Mouse (Mus musculus): ENCODE data around the gene Myh10. TPM values are rescaled to one million over a fixed set of nuclear protein-coding genes. Genes with fewer than 3 reads are reported as not detected.
"Not testable (repeated sequence)": the region's sequence is repeated elsewhere in the genome, so short reads cannot be mapped to it uniquely, and the experiment has no call there.

The Myh10 gene
- polyA plus RNA-seq, 3 experiments from 2014 or later, result 1.4 to 6.1 (median 2.7) TPM

DNA sequence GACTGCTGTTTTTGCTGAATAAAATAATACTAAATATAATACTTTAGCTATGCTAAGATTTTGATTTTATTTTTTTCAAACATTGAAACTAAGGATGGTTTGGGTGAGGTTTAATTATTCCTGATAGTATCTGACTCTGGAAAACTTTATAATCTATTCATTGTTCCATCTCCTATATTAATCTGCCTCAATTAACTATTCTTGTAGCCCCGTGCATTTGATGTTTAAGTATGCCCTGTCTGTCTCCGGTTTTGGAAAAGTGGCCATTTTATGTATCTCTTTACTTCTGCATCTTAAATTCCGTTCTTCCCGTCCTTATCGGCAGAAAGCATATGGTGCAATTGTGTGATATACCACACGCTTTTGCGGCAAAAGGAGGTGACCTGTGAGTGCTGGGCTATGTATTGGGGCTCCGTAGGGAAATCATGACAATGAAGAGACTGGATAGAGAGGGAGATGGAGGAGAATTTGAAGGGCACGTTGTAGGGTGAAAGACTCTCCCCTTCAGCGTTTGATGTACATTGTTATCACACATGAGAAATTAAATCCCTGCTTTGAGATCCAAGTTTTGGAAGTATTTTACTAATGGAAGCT lies 2.2 kb downstream of the Myh10 start:
- no peak for ATAC-seq

DNA sequence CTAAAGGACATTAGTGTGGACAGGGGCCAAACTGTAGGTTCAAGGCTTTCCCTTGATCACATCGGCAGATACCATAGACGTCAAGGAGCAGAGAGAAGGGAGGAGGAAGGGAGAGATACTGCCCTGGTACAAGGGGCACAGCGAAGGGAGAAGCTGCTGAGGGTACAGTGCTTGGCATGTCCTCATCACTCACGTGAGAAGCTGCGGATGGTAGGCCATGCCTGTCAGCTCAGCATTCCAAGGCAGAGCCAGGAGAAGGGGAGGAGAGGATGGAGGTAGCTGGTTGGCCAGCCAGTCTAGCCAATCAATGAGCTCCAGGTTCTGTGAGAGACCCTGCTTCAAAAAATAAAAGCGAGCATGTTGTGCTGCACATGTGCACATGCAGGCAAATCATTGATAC lies 11.0 kb downstream of the Myh10 start:
- no peak for ATAC-seq

DNA sequence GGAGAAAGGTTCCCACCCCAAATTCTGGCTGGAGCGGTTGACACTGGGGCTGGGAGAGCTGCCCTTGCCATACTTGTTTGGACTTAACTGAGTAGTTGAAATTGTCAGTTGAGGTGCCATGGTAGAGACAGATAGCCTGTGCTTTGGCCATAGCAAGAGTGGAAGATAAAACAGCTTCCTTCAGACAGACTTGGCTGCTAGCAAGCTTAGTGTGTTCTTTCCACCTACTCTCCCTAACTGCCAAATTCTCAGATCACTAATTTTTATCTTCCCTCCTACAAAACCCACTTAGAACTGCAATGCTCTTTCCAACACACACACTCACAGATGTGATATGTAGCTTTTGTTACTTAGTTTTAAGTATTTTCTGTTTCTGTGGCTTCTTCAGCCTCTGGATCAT lies 12.0 kb downstream of the Myh10 start:
- no peak for ATAC-seq

DNA sequence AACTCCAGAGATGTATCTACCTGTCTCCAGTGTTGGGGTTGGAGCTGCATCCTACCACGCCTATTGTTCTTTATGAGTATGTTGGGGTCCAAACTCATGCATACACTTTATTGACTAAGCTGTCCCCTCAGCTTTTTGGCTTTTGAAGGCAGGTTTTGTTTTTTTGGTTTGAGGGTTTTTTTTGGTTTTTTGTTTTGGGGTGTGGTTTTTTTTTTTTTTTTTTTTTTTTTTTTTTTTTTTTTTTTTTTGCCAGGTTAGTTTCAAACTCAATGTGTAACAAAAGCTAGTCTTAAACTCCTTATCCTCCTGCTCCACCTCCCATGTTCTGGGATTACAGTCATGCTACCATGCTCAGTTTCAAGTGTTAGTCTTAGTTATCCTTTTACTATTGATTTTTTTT lies 12.9 kb downstream of the Myh10 start:
- ATAC-seq, result no peak

DNA sequence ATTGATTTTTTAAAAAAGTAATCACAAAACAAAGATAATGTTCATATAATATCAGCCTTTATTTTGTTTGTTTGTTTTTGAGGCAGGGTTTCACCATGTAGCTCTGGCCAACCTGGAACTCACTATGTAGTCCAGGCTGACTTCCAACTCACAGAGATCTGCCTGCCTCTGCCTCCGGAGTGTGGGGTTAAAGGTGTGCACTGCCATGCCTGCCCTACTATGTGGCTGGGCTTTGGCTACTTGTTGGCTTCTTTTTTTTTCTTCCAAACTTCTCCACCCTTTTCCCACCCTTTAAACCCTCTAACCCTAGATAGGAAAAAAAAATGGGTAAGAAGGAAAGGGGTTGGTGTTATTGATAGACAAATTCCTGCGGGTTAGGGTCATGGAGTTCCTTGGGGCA lies 13.5 kb downstream of the Myh10 start:
- ATAC-seq, result no peak

DNA sequence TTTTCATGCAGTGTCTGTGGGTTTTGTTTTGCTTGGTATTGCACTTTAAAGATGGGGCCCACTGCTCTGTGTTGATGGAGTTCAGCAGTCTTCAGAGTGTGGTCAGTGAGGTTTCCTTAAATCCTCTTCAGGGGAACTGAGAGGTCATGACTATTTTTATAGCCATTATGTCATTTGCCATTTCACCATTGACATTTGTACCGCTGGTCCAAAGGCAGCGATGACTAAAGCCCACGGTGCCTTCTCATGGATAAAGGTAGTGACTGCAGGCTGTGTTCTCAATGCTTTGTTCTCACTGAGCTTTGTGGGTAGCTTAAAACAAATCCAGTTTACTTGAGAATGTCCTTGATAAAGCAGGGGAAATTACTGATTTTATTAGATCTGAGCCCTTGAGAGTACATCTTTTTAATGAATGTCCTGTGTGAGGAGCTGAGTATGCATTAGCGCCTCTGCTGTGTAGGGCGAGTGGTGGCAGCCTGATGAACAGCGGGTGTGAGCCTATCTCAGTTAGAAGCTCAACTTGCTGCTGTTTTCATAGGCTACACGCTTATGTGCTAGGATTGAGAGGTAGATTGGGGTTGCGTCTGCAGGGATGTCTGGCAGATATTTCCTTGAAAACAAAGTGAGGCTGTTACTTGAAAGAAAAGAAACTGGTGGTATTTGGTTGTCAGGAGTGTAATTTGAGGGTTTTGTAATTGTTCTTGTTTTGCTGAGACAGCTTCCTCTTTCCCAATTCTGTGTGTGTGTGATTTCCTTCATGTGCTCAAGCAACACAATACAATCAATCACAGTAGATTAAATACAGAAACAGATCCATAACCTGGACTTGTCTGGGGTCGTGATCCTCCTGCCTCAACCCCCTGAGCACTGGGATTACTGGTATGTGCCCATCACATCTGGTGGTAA lies 15.4 kb downstream of the Myh10 start:
- no peak for ATAC-seq

DNA sequence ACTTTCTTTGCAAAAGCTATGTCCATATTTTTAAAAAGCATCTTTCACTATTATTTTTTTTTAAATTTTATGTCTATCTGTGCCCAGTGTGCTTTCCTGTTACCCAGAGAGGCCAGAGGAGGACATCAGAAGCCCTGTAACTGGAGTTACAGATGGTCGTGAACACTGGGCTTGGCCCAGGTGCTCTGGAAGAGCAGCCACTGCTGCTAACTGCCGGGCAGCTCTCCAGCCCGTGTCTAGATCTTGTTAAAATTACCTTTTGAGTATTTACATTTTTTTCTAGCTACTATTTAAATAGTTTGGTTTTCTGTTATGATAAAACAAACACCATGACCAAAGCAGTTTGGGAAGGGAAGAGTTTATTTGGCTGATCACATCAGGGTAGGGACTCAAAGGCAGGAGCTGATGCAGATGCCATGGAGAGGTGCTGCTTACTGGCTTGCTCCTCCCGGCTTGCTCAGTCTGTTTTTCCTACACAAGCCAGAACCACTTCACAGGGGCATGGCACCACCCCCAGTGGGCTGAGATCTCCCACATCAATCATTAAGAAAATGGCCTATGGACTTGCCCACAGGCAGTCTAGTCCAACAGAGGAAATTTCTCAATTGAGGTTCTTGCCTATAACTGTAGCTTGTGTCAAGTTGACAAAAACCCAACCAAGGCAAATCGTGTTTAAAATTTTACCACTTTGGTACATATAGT lies 16.7 kb downstream of the Myh10 start:
- ATAC-seq, result no peak

DNA sequence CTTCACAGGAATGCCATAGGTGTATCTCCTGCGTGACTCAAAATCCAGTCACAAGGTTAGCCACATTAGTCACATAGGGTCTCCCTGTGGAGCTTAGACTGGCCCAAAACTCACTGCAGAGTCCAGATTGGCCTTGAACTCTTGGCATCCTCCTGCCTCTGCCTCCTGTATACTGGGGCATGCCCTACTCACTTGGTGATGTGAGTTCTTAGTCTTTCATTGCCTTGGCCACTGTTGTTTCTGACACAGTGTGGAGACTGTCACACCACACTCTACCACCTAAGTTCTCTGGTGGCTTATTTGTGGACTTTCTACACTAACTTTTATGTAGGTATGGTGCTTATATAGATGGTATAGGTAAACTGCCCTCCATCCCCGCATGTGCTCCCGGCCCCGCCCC lies 24.8 kb downstream of the Myh10 start:
- ATAC-seq, result no peak

DNA sequence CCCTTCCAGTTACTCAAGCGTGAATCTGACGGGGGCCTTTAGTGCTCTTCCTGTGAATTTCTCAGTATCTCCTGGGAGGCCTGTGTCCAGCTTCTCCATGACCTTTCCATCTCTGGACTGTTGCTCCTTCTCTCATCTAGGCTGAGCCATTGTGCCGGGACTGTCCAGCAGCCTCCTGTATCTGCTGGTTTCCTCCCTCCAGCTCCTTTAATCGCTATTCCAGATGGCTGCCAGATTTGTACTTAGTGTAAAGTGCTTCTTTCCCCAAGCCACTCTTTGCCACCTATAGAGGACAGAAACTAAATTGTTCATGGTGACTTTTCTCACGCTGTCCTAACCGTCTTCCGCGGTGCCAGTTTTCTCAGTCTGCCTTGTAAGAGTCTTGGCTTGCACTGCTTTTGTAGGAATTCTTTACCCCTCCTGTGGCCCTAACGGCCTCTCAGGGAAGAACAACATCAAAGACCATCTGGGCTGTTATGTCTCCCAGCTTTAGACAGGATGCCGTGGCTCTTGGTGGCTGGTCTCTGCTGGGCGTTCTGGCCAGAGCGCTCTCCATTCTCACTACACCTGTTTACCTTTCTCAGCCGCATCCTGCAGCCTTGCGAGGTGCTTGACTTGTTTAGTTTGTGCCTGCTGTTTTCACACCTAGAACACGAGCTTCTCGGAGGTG lies 25.9 kb downstream of the Myh10 start:
- ATAC-seq, result no peak

DNA sequence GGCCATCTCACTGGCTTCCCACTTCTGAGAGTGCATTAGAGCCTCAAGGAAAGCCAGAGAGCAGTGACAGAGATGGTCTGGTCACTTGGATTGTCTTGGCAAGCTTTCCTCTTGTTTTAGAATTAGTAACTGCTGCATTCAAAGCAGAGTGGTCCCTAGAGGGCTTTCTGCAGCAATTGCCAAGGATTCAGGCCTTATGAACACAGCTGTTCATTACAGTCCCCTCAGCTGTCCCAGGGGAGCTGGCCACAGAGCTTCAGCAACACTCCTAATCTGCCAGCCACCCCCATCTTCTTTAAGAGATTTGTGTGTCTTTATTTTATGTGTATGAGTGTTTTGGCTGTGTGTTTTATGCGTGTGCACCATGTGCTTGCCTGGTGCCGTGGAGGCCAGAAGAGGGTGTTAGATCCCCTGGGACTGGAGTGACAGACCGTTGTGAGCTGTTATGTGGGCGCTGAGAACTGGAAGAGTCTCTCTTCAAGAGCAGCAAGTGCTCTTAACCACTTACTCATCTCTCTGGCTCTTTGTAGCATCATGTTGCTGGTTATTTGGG lies 27.8 kb downstream of the Myh10 start:
- ATAC-seq, result no peak

DNA sequence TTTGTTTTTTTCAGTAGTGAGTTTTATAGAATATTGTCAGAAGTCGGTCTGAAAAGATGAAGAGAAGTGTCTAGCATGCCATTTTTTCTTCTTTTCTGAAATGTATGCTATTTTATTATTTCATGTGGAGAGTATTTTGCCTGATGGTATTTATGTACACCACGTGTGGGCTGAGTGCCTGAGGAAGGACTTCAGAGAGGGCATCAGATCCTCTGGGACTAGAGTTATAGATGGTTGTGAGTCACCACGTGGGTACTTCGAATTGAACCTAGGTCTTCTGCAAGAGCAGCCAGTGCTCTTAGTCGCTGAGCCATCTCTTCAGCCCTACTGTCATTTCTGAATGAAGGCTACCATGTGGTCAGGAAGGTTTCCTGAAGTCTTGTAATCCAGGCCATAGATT lies 28.4 kb downstream of the Myh10 start:
- ATAC-seq, result no peak

DNA sequence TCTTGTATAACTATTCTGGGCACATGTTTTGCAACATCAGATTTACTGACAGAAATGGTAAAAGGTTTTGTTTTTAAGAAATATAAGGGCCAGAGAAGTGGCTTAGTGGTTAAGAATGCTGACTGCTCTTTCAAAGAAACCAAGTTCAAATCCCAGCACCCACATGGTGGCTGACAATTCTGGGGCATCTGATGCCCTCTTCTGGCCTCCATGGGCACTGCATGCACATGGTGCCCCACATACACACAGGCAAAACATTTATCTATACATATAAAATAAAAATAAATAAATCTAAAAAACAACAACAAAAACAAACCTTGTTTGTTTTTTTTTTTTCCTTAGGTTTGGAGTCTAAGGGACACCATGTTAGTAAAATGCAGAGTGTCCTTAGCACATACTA lies 32.8 kb downstream of the Myh10 start:
- no peak for ATAC-seq

DNA sequence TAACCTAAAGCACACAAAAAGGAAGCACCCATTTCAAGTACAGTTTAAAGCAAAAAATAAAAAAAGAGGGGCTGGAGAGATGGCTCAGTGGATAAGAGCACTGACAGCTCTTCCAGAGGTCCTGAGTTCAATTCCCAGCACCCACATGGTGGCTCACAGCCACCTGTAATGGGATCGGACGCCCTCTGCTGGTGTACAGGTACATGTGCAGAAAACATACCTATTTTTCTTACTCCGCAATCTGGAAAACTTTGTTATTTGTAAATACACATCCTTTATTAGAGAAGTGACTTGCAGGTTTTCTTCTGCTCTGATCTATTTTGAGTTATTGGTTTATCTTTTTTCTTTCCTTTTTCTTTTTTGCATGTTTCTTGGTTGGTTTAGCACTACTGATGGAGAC lies 37.3 kb downstream of the Myh10 start:
- no peak for ATAC-seq

DNA sequence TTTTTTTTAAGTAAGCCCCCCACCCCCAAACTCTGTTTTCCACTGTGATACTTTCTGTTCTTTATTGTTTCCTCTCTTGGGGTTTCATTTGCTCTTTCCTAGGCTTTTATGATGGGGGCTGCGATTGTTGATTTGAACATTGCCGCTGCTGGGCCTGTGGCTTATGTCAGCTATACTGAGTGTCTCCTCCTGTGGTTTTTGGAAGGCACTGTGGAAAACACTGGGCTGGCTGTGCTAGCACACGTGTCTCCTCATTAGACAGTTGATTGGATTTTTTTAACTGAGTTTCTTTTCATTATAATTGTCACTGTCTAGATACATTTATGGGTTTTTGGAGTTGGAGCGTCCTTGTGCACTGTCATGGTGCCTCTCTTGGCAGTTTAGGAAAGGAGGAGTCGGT lies 39.4 kb downstream of the Myh10 start:
- no peak for ATAC-seq

DNA sequence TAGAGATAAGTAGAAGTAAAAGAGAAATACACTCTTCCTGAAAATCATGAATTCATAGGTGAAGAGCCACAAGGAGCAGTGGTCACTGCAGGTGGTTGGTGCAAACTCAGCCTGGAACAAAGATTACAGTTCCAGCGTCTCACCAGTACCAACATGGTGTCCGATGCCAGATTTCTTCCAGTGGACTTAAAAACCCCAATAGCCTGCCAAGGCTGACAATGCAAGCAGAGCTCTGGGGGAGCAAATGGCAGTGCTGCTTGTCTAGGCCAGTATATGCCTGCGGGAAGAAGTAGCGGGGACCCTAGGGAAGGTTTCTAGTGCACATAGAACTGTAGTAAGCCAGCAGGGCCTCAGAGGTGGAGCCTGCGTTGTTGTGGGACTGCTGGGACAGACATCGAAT lies 40.7 kb downstream of the Myh10 start:
- no peak for ATAC-seq

DNA sequence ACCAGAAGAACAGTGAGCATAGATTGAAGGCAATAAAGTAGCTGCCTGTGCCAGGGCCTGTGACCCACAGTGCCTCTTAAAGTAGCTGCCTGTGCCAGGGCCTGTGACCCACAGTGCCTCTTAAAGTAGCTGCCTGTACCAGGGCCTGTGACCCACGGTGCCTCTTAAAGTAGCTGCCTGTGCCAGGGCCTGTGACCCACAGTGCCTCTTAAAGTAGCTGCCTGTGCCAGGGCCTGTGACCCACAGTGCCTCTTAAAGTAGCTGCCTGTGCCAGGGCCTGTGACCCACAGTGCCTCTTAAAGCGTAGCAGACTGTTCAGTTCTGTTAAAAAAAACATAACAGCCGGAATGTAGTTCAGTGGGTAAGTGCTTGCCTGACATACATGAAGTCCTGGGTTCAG lies 42.0 kb downstream of the Myh10 start:
- ATAC-seq, result not testable (repeated sequence)

DNA sequence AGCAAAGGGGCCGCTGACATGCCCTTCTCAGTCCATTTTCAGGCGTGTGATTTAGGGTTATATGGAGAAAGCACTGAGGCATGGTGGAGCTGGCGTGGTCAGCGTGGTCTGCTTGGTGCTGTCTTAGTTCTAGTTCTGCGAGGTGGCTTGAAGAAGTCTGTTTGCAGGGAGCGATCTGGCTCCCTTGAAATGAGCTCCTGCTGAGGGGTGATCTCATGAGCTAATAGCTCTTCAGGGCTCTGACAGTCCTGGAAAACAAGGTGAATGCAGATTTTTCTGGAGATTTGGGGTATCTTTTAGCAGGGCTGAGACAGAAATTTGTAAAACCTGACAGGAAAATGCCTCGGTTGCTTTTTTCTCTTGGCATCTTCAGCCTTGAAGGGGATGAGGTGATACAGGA lies 48.1 kb downstream of the Myh10 start:
- ATAC-seq, result no peak

DNA sequence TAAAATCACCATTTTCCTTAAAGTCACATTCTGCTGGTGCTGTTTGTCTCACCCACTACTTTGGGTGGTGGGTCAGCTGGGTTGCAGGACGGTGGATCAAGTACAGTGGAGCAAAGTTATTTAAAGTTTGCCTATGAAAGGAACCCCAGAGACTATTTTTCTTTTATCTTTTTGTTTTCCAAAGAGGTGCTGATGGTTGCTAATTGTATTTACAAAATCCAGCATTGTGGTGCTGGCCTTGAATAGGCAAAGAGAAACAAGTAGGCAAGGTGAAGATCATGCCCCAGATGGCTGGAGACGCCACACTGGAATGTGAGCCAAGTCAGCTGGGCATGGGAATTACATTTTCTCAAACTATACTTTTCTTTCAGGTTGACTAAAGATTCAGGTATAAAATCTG lies 51.3 kb downstream of the Myh10 start:
- no peak for ATAC-seq

DNA sequence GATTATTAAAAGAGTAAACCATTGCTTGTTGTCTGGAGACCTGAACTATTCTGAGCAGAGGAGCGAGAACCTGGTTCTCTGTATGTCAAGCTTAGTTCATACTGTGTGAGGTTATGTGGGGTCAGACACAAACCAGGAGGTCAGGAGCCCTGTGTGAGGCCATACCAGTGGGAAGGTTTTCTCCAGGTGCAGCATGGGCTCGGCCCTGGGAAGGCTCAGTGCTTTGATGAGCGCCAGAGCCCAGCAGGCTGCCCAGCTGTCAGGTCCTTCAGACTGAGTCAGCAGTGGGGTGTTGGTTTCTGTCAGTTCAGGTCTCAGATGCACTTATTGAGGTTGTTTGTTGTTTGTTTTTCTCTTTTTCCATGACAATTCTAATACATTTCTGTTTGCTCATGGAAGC lies 52.8 kb downstream of the Myh10 start:
- no peak for ATAC-seq

DNA sequence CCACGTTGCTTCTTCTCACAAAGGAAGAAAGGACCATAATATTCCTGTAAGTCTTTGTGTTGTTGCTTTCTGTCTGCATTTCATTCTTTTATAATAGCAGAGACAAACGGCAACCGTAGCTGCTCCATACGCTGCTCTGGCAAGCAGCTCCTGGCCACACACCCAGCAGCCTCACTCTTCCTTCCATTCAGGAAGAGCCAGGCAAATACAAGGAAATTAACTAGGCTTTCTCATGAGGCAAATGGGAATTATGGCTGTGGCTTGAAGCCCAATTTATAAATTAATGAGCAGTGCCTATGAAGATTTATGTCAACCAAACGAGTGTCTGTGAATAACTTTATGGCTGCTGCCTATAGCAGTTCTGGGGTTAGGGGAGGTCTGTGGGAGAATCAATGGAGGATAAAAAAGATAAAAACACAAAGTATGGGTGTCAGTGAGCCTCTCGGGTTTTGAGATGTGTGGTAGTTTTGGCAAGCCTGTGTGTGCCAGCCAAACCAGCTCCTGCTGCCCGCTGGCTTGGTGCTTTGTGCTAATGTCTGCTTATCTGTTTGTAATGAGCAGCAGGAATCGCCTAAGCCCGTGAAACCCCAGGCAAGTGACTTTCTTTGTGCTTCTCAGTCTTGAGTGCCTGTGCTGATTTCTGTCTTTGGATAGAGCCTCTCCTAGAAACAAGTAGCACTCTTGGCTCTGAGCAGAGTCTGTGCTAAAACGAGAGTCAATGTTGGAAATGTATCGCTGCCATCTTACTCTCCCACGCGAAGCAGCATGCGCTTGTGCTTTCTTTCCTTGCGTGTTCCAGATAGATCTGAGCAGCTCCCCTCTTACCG lies 54.2 kb downstream of the Myh10 start:
- ATAC-seq, result no peak

DNA sequence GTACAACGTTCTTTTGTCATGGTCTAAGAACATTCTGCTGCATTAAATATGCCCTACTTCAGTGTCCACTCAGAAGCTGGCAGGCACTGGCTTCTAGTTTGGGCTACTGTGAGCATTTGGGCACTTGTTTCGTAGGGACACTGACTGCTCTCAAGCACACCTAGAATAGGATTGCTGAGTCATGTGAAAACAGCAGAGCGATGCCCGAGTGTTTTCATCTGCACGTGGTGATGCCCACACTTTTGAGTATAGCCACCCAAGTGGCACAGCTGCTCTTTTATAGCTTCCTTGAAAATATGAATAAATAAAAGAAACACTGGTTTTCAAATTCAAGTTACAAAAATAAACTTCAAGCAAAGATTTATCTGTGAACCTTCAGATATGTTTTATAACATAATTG lies 56.8 kb downstream of the Myh10 start:
- no peak for ATAC-seq

DNA sequence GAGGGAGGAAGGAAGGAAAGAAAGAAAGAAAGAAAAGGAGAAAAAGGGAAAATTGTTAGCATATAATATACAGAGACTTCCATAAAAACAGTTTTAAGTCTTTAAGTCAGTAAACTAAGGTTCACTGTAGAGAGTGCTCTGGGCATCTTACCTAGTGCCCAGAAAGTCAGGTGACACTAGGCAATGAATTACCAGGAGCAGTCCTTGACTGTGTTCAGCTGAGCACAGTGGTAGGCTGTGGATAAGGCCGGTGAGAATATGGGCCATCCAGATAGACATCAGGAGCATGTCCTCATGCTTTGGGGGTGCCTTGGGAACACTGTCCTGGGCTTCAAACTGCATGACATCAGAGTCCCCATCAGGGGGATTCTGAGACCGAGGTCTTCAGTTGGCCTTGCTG lies 58.8 kb downstream of the Myh10 start:
- no peak for ATAC-seq
